Mouse (Mus musculus) granulocyte monocyte progenitor cell, adult 5-6 weeks (primary cell): Measurements from ENCODE around the gene F8. TPM values are rescaled to one million over a fixed set of nuclear protein-coding genes. Genes with fewer than 3 reads are reported as not detected.
A peak's percentile ranks its signal among the peaks of the same experiment; 100 is the strongest.

ENCODE experiments used
- ATAC-seq: replicated peaks from 2 replicates; pipeline ENCODE4 v1.8.0; 2016; ENCODE audit warnings: mild to moderate bottlenecking, moderate TSS enrichment, inconsistent platforms; ENCODE audit not compliant: poor library complexity, severe bottlenecking
- total RNA-seq, 2 experiments: library from RNA; stranded (forward) in 1 of 2; stranded (reverse) in 1 of 2; fragments of 200-712, 200-1000 nt in 1 of 2; fragments of >200 nt in 1 of 2; fragmentation: Nextera tagmentation in 1 of 2; gene quantifications; 2 replicates each; pipeline ENCODE4 v1.2.3; 2014 to 2017

F8 gene
- total RNA-seq, 2 experiments from 2014 or later, result 0.36 TPM; not detected in 1

DNA sequence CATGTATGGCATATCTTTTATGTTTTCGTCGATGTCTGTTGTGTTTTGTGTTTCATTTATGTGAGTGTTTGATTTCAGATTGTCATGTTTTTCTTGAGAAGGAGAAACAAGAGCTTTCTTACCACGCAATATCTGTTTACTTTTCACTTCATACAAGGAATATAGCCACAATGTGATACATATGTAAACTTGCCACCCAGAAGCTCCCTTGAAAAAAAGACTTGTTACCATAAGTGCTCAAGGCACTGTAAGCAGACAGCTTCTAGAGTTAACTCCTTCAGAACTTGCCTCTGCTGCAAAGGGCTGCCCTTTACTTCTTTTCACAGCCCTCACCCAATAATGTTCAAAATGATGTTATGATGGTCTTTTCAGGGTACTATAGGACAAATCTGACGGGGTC, 234.0 kb downstream of the F8 start:
- ATAC-seq, result no peak

DNA sequence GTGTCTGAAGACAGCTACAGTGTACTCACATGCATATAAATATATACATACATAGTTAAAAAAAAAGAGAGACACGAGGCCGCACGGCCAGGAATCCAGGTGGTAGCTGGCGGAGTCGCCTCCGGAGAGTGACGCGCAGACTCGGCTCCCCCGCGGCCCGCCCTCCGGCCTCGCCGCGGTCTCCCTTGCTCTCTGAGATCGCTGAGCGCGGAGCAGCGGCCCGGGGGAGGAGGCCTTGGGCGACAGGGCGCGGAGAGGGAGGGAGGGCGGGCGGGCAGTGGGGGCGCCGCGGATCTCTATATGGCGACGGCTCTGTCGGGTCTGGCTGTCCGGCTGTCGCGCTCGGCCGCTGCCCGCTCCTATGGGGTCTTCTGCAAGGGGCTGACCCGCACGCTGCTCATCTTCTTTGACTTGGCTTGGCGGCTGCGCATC, 239.3 kb downstream of the F8 start:
- ATAC-seq, result peak; percentile 79

DNA sequence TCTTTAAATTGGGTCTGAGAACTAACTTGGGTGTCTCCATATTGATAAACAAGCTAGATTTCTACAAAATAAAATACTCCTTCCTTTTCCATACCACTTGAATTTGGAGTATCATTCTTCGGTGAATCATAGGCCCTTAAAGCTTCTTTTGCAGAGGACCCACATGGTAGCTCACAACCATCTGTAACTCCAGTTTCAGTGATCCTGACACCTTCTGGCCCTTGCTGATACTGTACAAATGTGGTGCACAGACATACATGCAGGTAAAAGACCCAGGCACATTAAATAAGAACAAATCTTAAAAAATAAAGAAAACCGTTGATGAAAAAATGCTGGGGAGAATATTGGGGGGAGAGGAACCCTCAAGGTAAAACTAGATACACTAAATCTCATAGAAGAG, 244.2 kb downstream of the F8 start:
- ATAC-seq, result no peak

DNA sequence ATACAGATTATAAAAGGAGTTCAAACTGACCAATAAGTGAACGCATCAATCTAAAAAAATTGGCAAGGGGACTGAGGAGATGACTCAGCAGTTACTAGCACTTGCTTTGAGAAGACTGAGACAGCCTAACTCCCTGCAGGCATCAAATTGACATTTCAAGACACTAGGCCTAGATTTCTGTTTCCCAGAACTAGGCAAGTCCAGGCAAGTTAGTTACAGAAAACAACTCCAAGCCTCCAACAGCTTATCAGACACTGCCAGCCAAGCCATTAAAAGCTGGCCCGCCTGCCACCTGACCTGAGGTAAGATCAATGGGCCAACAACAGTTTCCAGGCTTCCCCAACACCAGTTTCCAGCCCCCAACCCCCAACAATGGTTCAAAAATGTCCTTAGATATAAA, 244.7 kb downstream of the F8 start:
- ATAC-seq, result no peak

GRCm38 (mm10) chrX:75136938-75137337, 245.5 kb downstream of the F8 start:
- no peak for ATAC-seq

DNA sequence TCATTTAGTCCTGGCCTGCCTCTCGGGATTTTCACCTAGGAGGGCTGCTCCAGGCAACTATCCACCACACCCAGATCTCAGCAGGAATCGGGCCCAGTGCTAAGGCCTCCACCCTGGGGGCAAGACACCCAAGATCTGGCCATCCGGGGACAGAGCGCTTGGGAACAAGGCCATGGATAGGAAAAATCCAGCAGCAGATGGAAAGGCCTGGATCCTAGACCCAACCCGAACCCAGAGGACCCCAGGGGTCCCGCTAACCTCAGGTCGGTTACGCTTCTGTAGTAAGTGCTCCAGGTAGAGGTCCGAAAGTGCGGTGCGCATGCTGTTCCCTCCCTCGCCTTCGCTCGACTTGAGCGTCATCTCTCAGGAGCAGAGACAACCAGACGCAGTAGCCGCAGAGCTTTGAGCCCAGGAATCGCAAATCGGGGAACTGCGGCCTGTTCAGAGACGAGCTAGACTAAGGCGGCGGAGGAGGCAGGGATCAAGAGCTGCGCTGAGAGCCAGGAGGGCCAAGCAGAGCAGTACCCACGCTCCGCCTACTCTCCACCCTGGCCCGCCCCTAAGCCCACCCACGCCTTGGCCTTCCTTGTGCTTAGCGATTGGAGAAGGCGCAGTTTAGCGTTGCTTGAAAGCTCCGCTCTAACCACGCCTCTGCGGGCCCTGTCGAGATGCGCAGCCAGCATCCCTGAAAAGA, 251.8 kb downstream of the F8 start, which contains the start of gene Mpp1:
Mpp1 (minus strand) TSS at position 550 of the 694 bp plus-strand sequence.
- peak; percentile 89 for ATAC-seq

GRCm38 (mm10) chrX:75129474-75129873, 252.9 kb downstream of the F8 start:
- ATAC-seq, result peak; percentile 6; the same call in 1 of the 2 replicates

DNA sequence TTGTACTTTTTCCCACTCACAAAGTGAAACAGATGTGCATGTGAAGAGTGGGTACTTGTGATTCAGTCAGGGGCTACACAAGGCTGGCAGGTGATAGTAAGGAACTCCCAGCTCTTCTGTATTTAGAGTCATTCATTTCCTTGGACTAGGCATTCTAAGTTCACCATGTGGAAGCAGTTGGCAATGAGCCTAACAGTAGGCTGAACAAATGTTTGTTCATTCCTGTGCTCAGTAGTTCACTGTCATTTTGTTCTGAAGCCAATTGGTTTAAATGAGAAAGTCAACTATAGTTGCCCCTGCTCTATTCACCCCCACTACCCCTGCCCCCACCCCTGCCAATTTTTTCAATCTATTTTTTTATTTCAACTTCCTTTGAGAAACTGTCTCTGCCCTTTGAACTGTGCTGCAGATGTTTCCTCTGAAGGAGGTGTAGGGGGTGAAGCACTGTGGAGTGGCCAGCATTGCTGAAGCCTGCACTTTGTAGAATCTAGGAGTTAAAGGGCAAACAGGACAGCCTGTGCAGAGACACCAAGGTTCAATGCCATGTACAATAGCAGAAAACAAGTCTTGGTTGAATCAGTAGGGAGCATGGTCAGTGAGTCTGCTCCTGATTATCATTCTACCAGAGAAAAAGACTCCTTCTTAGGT, 254.0 kb downstream of the F8 start:
- ATAC-seq, result no peak

- peak; percentile 71 for ATAC-seq
These were observed 255.5 kb downstream of the F8 start for GRCm38 (mm10) chrX:75126893-75127292.

DNA sequence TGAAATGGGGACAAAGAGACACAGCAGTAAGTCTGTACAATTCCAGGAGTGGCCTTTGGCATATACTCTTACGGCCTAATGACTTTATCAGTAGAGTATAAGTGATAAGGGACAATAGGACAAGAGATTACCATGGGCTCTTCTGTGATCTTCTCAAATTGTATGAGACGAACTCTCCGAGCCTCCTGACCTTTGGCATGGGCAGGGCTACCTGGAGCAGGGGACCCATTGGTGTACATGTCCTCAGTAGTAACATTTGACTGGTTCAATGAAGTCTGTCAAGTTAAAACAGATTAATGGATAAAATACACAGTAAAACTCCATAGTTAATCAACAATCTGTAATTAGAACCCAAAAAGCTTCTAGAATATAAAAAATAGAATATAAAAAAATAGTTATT, 256.8 kb downstream of the F8 start:
- no peak for ATAC-seq

Other genes with a start within 250 kb of the F8 start
- gene Smim9, start 218.8 kb downstream of the F8 start, total RNA-seq (2014; fragmentation: Nextera tagmentation), result not detected in 2 replicates
- not detected in 2 replicates for gene Smim9, start 218.8 kb downstream of the F8 start, total RNA-seq (2017)
- gene Fundc2, start 216 bp downstream of the F8 start, total RNA-seq (2014; fragmentation: Nextera tagmentation), result 39.5 and 56.2 TPM in 2 replicates
- 44.6 and 53.7 TPM in 2 replicates for gene Fundc2, start 216 bp downstream of the F8 start, total RNA-seq (2017)
- 19.2 and 38.4 TPM in 2 replicates for gene Cmc4, start 34.0 kb upstream of the F8 start, total RNA-seq (2014; fragmentation: Nextera tagmentation)
- gene Cmc4, start 34.0 kb upstream of the F8 start, total RNA-seq (2017), result 7.0 and 8.5 TPM in 2 replicates
- gene Mtcp1, start 34.0 kb upstream of the F8 start, total RNA-seq (2014; fragmentation: Nextera tagmentation), result 10.0 and 12.7 TPM in 2 replicates
- 6.0 and 10.6 TPM in 2 replicates for gene Mtcp1, start 34.0 kb upstream of the F8 start, total RNA-seq (2017)
- 40.4 and 65.2 TPM in 2 replicates for gene Brcc3, start 34.0 kb upstream of the F8 start, total RNA-seq (2014; fragmentation: Nextera tagmentation)
- gene Brcc3, start 34.0 kb upstream of the F8 start, total RNA-seq (2017), result 40.7 and 47.7 TPM in 2 replicates
- gene Vbp1, start 131.7 kb upstream of the F8 start, total RNA-seq (2014; fragmentation: Nextera tagmentation), result 97.5 and 104 TPM in 2 replicates
- 137 and 157 TPM in 2 replicates for gene Vbp1, start 131.7 kb upstream of the F8 start, total RNA-seq (2017)
- gene Rab39b, start 195.6 kb upstream of the F8 start, total RNA-seq (2014; fragmentation: Nextera tagmentation), result not detected in 2 replicates
- gene Rab39b, start 195.6 kb upstream of the F8 start, total RNA-seq (2017), result not detected in 2 replicates